Mouse (Mus musculus): Measurements from ENCODE around the gene Ppp2r1b. TPM values are rescaled to one million over a fixed set of nuclear protein-coding genes. Genes with fewer than 3 reads are reported as not detected.

Ppp2r1b gene
- polyA plus RNA-seq, 1 experiment = 13.0 TPM

DNA sequence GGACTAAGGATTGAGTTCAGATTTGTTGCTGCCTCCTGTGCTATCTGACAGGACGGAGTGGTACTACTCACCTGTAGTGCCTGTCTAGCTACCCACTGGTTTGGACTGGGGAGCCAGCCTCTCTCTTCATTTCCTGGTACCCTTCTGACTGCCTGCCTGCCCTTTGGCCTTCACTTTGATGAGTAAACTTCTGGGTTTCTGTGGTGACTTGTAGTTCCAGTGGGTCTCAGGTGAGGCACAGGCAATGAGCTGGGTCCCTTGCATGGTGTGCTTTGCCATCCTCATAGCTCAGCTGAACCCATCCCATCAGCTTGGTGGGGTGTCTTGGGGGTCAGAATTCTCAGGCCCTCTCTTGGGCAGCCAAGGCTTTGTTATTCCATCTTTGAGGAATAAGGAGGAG is 41.8 kb downstream of the Ppp2r1b start:
- Histone ChIP-seq H3K4me1 (ENCODE audit: control insufficient read depth, insufficient read depth, low read length) (peaks cover 20% of the 10 kb centered on the region), H3K4me3 (ENCODE audit: insufficient read depth, low read depth, low read length) (no peak overlapping the region), H3K36me3 (ENCODE audit: control insufficient read depth, insufficient read depth, low read length) (no peaks in the 10 kb centered on the region; the same call in 1 of the 2 replicates), H3K27me3 (replicated peaks; ENCODE audit: control insufficient read depth, insufficient read depth, low read length) (no peaks in the 10 kb centered on the region), H3K27ac (ENCODE audit: insufficient read depth, low read depth, low read length) (no peak overlapping the region)
- 94% methylated on average over 1 of the region's 1 CpGs for WGBS
- DNase-seq = peak; percentile 5
- TF ChIP-seq POLR2A (IDR thresholded peaks at IDR 0.05; ENCODE audit: low read depth, low read length) (no peak), CTCF (conservative IDR thresholded peaks at IDR 0.05; ENCODE audit: insufficient read depth, insufficient read length, low read depth, low read length) (no peak)

GRCm38 (mm10) chr9:50887351-50887750 is 42.2 kb downstream of the Ppp2r1b start:
- TF ChIP-seq POLR2A (IDR thresholded peaks at IDR 0.05; ENCODE audit: low read depth, low read length) = no peak
- Histone ChIP-seq H3K4me1 (ENCODE audit: control insufficient read depth, insufficient read depth, low read length) (peaks cover 20% of the 10 kb centered on the region), H3K27me3 (replicated peaks; ENCODE audit: control insufficient read depth, insufficient read depth, low read length) (no peaks in the 10 kb centered on the region), H3K4me3 (ENCODE audit: insufficient read depth, low read depth, low read length) (no peak overlapping the region), H3K36me3 (ENCODE audit: control insufficient read depth, insufficient read depth, low read length) (no peaks in the 10 kb centered on the region; the same call in 1 of the 2 replicates), H3K27ac (ENCODE audit: insufficient read depth, low read depth, low read length) (no peak overlapping the region)
- peak; percentile 23 for DNase-seq
- 51% methylated on average over 4 of the region's 4 CpGs for WGBS

DNA sequence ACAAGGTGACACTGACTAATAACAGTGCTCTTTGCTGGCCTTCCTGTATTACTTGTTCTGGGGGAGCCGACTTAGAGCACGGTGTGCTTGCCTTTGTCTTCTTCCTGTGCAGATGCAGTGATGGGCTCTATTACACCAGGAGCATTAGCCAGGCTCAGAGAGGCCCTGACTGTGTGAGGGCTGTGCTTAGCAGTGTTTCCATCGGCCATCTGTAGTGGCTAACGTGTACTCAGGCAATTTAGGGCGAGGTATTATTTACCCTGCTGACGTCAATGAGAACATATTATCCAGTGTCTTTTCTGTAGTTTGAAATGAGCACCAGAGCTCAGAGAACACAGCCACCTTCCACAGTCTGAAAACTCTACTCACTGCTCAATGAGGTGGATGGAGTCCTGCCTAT is 44.1 kb downstream of the Ppp2r1b start:
- Histone ChIP-seq H3K27me3 (replicated peaks; ENCODE audit: control insufficient read depth, insufficient read depth, low read length) (no peaks in the 10 kb centered on the region), H3K27ac (ENCODE audit: insufficient read depth, low read depth, low read length) (no peak overlapping the region), H3K4me1 (ENCODE audit: control insufficient read depth, insufficient read depth, low read length) (peaks cover 17% of the 10 kb centered on the region), H3K4me3 (ENCODE audit: insufficient read depth, low read depth, low read length) (no peak overlapping the region), H3K36me3 (ENCODE audit: control insufficient read depth, insufficient read depth, low read length) (no peaks in the 10 kb centered on the region; the same call in 1 of the 2 replicates)
- TF ChIP-seq CTCF (conservative IDR thresholded peaks at IDR 0.05; ENCODE audit: insufficient read depth, insufficient read length, low read depth, low read length) (no peak), POLR2A (IDR thresholded peaks at IDR 0.05; ENCODE audit: low read depth, low read length) (no peak)
- WGBS = 59% methylated on average over 6 of the region's 6 CpGs
- DNase-seq = no peak

DNA sequence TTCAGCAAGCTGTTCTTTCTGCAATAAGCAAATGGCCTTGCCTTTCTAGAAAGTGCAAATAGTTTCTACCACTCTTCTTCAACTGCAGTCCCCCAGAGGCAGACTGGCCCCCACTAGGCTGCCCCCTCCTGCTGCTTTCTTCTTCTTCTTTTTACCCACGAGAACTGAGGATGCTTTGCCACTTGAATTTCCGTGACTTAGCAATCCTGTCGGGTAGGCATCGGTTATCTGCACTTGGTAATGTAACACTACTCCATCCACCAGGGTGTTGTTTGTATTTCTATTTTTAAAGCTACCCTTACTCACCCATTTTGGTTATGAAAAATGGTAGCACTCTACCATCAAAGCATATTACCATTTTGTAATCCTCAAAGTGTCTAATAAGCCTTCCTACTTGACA is 44.9 kb downstream of the Ppp2r1b start:
- no peak for DNase-seq
- 87% methylated on average over 4 of the region's 4 CpGs for WGBS
- Histone ChIP-seq H3K4me3 (ENCODE audit: insufficient read depth, low read depth, low read length) (no peak overlapping the region), H3K27me3 (replicated peaks; ENCODE audit: control insufficient read depth, insufficient read depth, low read length) (no peaks in the 10 kb centered on the region), H3K27ac (ENCODE audit: insufficient read depth, low read depth, low read length) (no peak overlapping the region), H3K36me3 (ENCODE audit: control insufficient read depth, insufficient read depth, low read length) (no peaks in the 10 kb centered on the region; the same call in none of the 2 replicates), H3K4me1 (ENCODE audit: control insufficient read depth, insufficient read depth, low read length) (peaks cover 10% of the 10 kb centered on the region)
- TF ChIP-seq CTCF (conservative IDR thresholded peaks at IDR 0.05; ENCODE audit: insufficient read depth, insufficient read length, low read depth, low read length) (no peak), POLR2A (IDR thresholded peaks at IDR 0.05; ENCODE audit: low read depth, low read length) (no peak)

GRCm38 (mm10) chr9:50890494-50891090 is 45.5 kb downstream of the Ppp2r1b start:
- H3K4me3 ChIP-seq (ENCODE audit: insufficient read depth, low read depth, low read length) = no peak overlapping the region
- TF ChIP-seq CTCF (conservative IDR thresholded peaks at IDR 0.05; ENCODE audit: insufficient read depth, insufficient read length, low read depth, low read length) (no peak), POLR2A (IDR thresholded peaks at IDR 0.05; ENCODE audit: low read depth, low read length) (no peak)
- no peak for DNase-seq
- H3K4me1 ChIP-seq (ENCODE audit: control insufficient read depth, insufficient read depth, low read length) = peaks cover 7% of the 10 kb centered on the region; the same call in 1 of the 2 replicates
- 91% methylated on average over 3 of the region's 3 CpGs for WGBS
- no peaks in the 10 kb centered on the region for H3K27me3 ChIP-seq (replicated peaks; ENCODE audit: control insufficient read depth, insufficient read depth, low read length)
- no peak overlapping the region for H3K27ac ChIP-seq (ENCODE audit: insufficient read depth, low read depth, low read length)
- no peaks in the 10 kb centered on the region; the same call in none of the 2 replicates for H3K36me3 ChIP-seq (ENCODE audit: control insufficient read depth, insufficient read depth, low read length)

GRCm38 (mm10) chr9:50893665-50894064 is 48.6 kb downstream of the Ppp2r1b start:
- Histone ChIP-seq H3K36me3 (ENCODE audit: control insufficient read depth, insufficient read depth, low read length) (peaks cover 6% of the 10 kb centered on the region), H3K27me3 (replicated peaks; ENCODE audit: control insufficient read depth, insufficient read depth, low read length) (no peaks in the 10 kb centered on the region), H3K4me1 (ENCODE audit: control insufficient read depth, insufficient read depth, low read length) (no peaks in the 10 kb centered on the region), H3K27ac (ENCODE audit: insufficient read depth, low read depth, low read length) (no peak overlapping the region), H3K4me3 (ENCODE audit: insufficient read depth, low read depth, low read length) (no peak overlapping the region)
- no peak for TF ChIP-seq POLR2A (IDR thresholded peaks at IDR 0.05; ENCODE audit: low read depth, low read length)
- no peak for TF ChIP-seq CTCF (conservative IDR thresholded peaks at IDR 0.05; ENCODE audit: insufficient read depth, insufficient read length, low read depth, low read length)
- 82% methylated on average over 4 of the region's 4 CpGs for WGBS
- peak; percentile 17 for DNase-seq

DNA sequence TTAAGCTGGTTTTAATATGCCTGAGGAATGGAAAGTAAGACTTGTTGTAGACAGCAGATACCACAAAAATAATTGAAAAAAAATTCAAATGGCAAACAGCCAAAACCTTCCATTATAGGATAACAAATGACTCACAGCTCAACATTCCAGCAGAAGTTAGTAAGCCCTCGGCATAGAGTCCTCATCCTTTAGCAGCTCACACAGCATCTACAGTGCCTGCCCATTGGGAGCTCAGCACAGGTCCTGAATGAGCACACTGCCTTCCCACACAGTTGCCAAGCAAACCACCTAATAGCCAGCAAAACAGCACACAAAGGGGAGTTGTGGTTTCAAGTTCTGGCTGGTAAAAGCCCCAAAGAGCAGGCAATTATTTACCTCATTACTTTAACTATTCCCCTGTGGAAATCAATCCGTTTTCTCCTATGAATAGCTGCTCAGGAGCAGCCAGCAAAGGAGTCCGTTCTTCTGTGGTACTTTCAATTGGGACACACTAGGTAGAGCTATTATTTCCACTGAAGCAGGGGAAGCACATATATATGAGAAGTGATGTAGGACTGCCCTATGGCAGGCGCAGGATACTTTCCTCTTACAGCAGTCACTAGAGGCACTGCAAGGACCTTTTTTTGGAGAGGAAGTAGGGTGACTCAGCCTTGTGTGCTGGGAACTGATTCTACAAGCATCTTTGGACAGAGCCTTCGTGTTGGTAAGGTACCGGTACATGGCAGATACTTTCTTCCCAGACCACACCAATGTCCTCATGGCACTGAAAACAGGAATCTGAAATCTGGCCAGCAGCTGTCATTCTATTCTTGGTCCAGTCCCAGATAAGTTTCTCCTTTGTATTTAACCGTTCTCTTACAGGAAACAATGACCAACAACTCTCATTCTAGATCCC is 55.2 kb downstream of the Ppp2r1b start:
- no peaks in the 10 kb centered on the region for H3K27me3 ChIP-seq (replicated peaks; ENCODE audit: control insufficient read depth, insufficient read depth, low read length)
- no peak for DNase-seq
- H3K4me3 ChIP-seq (ENCODE audit: insufficient read depth, low read depth, low read length) = no peak overlapping the region
- WGBS = 61% methylated on average over 7 of the region's 7 CpGs
- H3K27ac ChIP-seq (ENCODE audit: insufficient read depth, low read depth, low read length) = no peak overlapping the region
- no peak for TF ChIP-seq CTCF (conservative IDR thresholded peaks at IDR 0.05; ENCODE audit: insufficient read depth, insufficient read length, low read depth, low read length)
- no peak for TF ChIP-seq POLR2A (IDR thresholded peaks at IDR 0.05; ENCODE audit: low read depth, low read length)
- peaks cover 6% of the 10 kb centered on the region for H3K36me3 ChIP-seq (ENCODE audit: control insufficient read depth, insufficient read depth, low read length)
- 0 out of 2 replicates have a peak, but pooled peaks cover 4% of the 10 kb centered on the region for H3K4me1 ChIP-seq (ENCODE audit: control insufficient read depth, insufficient read depth, low read length)
